Mouse (Mus musculus): ENCODE results near the gene Tmem107. TPM values are rescaled to one million over a fixed set of nuclear protein-coding genes. Genes with fewer than 3 reads are reported as not detected.

Tmem107 gene
- polyA plus RNA-seq, 1 experiment from 2014 or later, result 30.6 TPM

- ATAC-seq (ENCODE audit: insufficient number of reproducible peaks, low FRiP score), result no peak
- Histone ChIP-seq H3K4me3 (peak overlapping the region; percentile 50), H3K27ac (ENCODE audit: poor library complexity, severe bottlenecking) (no peak overlapping the region), H3K4me1 (replicated peaks) (peaks cover 36% of the 10 kb centered on the region), H3K27me3 (replicated peaks) (no peaks in the 10 kb centered on the region), H3K36me3 (no peaks in the 10 kb centered on the region), H3K4me2 (peak overlapping the region; percentile 93), H3K9ac (peak overlapping the region; percentile 68), H3K9me3 (replicated peaks) (no peaks in the 10 kb centered on the region)
- WGBS, result 2% methylated on average over 29 of the region's 29 CpGs
These were observed 4.3 kb upstream of the Tmem107 start for GRCm38 (mm10) chr11:69066163-69066861.

- no peaks in the 10 kb centered on the region for H3K9me3 ChIP-seq (replicated peaks)
- no peaks in the 10 kb centered on the region for H3K36me3 ChIP-seq
- H3K4me3 ChIP-seq, result peak overlapping the region; percentile 50
- no peak for ATAC-seq (ENCODE audit: insufficient number of reproducible peaks, low FRiP score)
- H3K27ac ChIP-seq (ENCODE audit: poor library complexity, severe bottlenecking), result peak overlapping the region; percentile 84
- peaks cover 36% of the 10 kb centered on the region for H3K4me1 ChIP-seq (replicated peaks)
- H3K4me2 ChIP-seq, result peak overlapping the region; percentile 93
- WGBS, result 6% methylated on average over 8 of the region's 8 CpGs
- peak overlapping the region; percentile 68 for H3K9ac ChIP-seq
- H3K27me3 ChIP-seq (replicated peaks), result no peaks in the 10 kb centered on the region
These were observed 3.6 kb upstream of the Tmem107 start for GRCm38 (mm10) chr11:69066956-69067355.

DNA sequence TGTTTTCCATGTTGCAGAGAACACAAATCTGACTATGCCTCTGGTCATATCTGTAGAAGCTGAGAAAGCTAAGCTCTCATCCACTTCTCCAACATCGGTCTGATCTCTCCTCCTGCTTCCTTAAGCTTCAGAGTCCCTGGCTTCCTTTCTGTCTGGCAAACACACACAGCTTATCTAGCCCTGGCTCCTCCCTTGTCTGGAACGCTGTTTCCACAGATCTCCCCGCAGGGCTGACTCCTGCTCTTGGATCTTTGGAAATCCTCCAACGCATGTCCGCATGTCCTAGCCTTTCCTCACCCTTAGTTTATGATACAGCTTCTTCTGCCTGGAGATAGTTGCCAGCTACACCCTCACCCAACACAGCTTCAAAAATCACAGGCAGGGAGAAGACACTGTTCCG, 3.0 kb upstream of the Tmem107 start:
- Histone ChIP-seq H3K36me3 (no peaks in the 10 kb centered on the region), H3K4me1 (replicated peaks) (peaks cover 41% of the 10 kb centered on the region), H3K9me3 (replicated peaks) (no peaks in the 10 kb centered on the region), H3K9ac (0 out of 2 replicates have a peak overlapping the region, but pooled peaks have one; percentile 7), H3K4me3 (no peak overlapping the region), H3K4me2 (peak overlapping the region; percentile 38; the same call in 1 of the 2 replicates), H3K27ac (ENCODE audit: poor library complexity, severe bottlenecking) (peak overlapping the region; percentile 84), H3K27me3 (replicated peaks) (no peaks in the 10 kb centered on the region)
- WGBS, result 13% methylated on average over 6 of the region's 6 CpGs
- no peak for ATAC-seq (ENCODE audit: insufficient number of reproducible peaks, low FRiP score)

DNA sequence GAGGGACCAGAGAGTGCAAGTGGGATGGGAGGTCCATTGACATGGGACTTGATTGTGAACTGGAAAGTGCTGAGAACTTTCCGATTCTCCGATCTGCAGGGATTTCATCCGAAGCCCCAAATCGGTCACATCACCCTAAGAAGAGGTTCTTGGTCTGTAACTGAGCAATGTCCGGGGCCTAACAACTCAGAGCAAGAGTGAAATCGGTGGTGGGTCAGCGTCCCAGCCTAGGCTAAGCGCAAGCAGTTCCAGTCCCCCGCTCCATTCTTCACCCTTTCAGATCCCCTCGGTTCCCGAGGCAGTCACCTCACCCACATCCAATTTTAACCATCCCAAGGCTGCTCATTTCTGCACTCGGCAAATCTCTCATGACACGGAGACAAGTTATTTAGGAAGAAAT, 513 bp upstream of the Tmem107 start:
- Histone ChIP-seq H3K9me3 (replicated peaks) (no peaks in the 10 kb centered on the region), H3K27me3 (replicated peaks) (no peaks in the 10 kb centered on the region), H3K9ac (peak overlapping the region; percentile 78), H3K4me1 (replicated peaks) (peaks cover 36% of the 10 kb centered on the region), H3K4me3 (peak overlapping the region; percentile 65), H3K4me2 (peak overlapping the region; percentile 76), H3K36me3 (no peaks in the 10 kb centered on the region), H3K27ac (ENCODE audit: poor library complexity, severe bottlenecking) (peak overlapping the region; percentile 91)
- WGBS, result 1% methylated on average over 13 of the region's 13 CpGs
- no peak for ATAC-seq (ENCODE audit: insufficient number of reproducible peaks, low FRiP score)

GRCm38 (mm10) chr11:69071262-69071661, 656 bp downstream of the Tmem107 start:
- H3K4me3 ChIP-seq, result peak overlapping the region; percentile 65
- WGBS, result 29% methylated on average over 9 of the region's 9 CpGs
- H3K27me3 ChIP-seq (replicated peaks), result no peaks in the 10 kb centered on the region
- peaks cover 32% of the 10 kb centered on the region for H3K4me1 ChIP-seq (replicated peaks)
- H3K9ac ChIP-seq, result peak overlapping the region; percentile 78
- peak overlapping the region; percentile 76 for H3K4me2 ChIP-seq
- no peak for ATAC-seq (ENCODE audit: insufficient number of reproducible peaks, low FRiP score)
- H3K9me3 ChIP-seq (replicated peaks), result no peaks in the 10 kb centered on the region
- H3K27ac ChIP-seq (ENCODE audit: poor library complexity, severe bottlenecking), result peak overlapping the region; percentile 91
- H3K36me3 ChIP-seq, result no peaks in the 10 kb centered on the region

GRCm38 (mm10) chr11:69072234-69072633, 1.6 kb downstream of the Tmem107 start:
- Histone ChIP-seq H3K4me1 (replicated peaks) (peaks cover 24% of the 10 kb centered on the region), H3K27me3 (replicated peaks) (no peaks in the 10 kb centered on the region), H3K27ac (ENCODE audit: poor library complexity, severe bottlenecking) (peak overlapping the region; percentile 66; the same call in 1 of the 2 replicates), H3K36me3 (no peaks in the 10 kb centered on the region), H3K9ac (peak overlapping the region; percentile 70), H3K9me3 (replicated peaks) (no peaks in the 10 kb centered on the region), H3K4me2 (peak overlapping the region; percentile 70), H3K4me3 (peak overlapping the region; percentile 40)
- ATAC-seq (ENCODE audit: insufficient number of reproducible peaks, low FRiP score), result no peak
- WGBS, result 80% methylated on average over 11 of the region's 11 CpGs

DNA sequence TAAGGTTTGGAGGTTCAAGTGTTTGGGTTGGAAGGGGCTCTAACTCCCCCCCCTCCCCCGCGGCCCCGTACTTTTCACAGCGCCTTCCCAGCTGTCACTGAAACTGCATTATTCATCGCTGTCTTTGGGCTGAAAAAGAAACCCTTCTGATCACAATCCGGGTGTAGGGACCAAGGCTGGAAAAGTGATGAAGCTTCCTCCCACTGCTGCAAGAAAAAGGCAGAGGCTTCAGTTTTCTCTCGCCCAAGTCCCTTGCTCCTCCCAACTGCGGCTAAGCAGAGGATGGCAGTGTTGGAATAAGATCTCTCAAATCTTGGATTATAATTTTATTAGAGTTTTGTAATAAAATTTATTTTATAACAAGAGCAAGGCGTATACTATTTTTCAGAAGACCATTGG, 2.1 kb downstream of the Tmem107 start:
- Histone ChIP-seq H3K9me3 (replicated peaks) (no peaks in the 10 kb centered on the region), H3K4me2 (peak overlapping the region; percentile 70), H3K9ac (peak overlapping the region; percentile 70), H3K27me3 (replicated peaks) (no peaks in the 10 kb centered on the region), H3K36me3 (no peaks in the 10 kb centered on the region), H3K27ac (ENCODE audit: poor library complexity, severe bottlenecking) (peak overlapping the region; percentile 66), H3K4me3 (peak overlapping the region; percentile 40), H3K4me1 (replicated peaks) (peaks cover 20% of the 10 kb centered on the region)
- no peak for ATAC-seq (ENCODE audit: insufficient number of reproducible peaks, low FRiP score)
- 15% methylated on average over 9 of the region's 9 CpGs for WGBS

DNA sequence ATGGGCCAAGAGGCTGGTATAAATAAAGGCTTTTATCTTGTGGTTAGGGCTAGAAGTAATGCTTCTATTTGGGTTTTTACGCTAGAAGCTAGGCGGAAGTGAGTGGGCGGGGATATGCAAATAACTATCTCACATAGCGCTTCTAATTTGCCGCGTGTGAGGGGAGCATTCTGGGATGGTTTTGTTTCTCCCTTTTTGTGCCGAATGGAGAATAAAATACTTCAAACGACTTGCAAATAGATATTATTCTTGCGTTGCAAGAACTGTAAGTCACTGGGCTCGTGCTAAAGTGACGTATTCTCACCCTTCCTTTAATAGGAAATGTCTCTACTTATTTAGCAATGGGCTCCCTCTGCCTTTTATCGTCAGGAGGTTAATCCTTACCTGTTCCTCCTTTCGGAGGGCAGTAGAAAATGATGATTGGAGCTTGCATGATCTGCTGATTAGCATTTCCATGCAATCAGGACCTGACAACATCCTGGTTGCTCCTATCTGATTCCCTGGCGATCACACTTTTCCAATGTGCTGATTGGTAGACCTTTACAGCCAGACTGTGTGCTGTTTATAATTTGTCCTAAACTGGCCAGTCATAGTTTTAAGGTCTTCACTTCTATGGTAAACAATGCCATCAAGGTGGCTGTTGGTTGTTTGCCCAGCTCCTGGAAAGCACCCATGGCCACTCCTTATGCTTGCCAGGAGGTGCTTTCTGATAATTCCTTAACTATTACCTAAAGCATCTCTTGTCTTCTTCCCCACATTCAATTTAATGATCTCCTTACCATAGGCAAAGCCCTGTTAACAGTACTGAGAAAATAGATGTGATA, 2.7 kb downstream of the Tmem107 start:
- peak overlapping the region; percentile 70 for H3K9ac ChIP-seq
- no peaks in the 10 kb centered on the region for H3K36me3 ChIP-seq
- peak overlapping the region; percentile 80 for H3K27ac ChIP-seq (ENCODE audit: poor library complexity, severe bottlenecking)
- H3K9me3 ChIP-seq (replicated peaks), result no peaks in the 10 kb centered on the region
- ATAC-seq (ENCODE audit: insufficient number of reproducible peaks, low FRiP score), result peak; percentile 63
- H3K4me1 ChIP-seq (replicated peaks), result peaks cover 18% of the 10 kb centered on the region
- 0% methylated on average over 14 of the region's 14 CpGs for WGBS
- no peaks in the 10 kb centered on the region for H3K27me3 ChIP-seq (replicated peaks)
- H3K4me3 ChIP-seq, result peak overlapping the region; percentile 40
- peak overlapping the region; percentile 70 for H3K4me2 ChIP-seq

GRCm38 (mm10) chr11:69073951-69074775, 3.6 kb downstream of the Tmem107 start:
- Histone ChIP-seq H3K36me3 (no peaks in the 10 kb centered on the region), H3K27ac (ENCODE audit: poor library complexity, severe bottlenecking) (peak overlapping the region; percentile 80; the same call in 1 of the 2 replicates), H3K4me1 (replicated peaks) (peaks cover 18% of the 10 kb centered on the region), H3K9ac (no peak overlapping the region), H3K4me2 (no peak overlapping the region), H3K27me3 (replicated peaks) (no peaks in the 10 kb centered on the region), H3K4me3 (no peak overlapping the region), H3K9me3 (replicated peaks) (no peaks in the 10 kb centered on the region)
- ATAC-seq (ENCODE audit: insufficient number of reproducible peaks, low FRiP score), result no peak
- 44% methylated on average over 6 of the region's 6 CpGs for WGBS

- WGBS, result 47% methylated on average over 2 of the region's 2 CpGs
- Histone ChIP-seq H3K27ac (ENCODE audit: poor library complexity, severe bottlenecking) (no peak overlapping the region), H3K9me3 (replicated peaks) (no peaks in the 10 kb centered on the region), H3K4me2 (no peak overlapping the region), H3K4me3 (no peak overlapping the region), H3K9ac (no peak overlapping the region), H3K27me3 (replicated peaks) (no peaks in the 10 kb centered on the region), H3K36me3 (no peaks in the 10 kb centered on the region), H3K4me1 (replicated peaks) (peaks cover 18% of the 10 kb centered on the region)
- no peak for ATAC-seq (ENCODE audit: insufficient number of reproducible peaks, low FRiP score)
These were observed 4.1 kb downstream of the Tmem107 start for GRCm38 (mm10) chr11:69074776-69075069.
